Mouse (Mus musculus): ENCODE results near the gene Ufl1.
A peak's percentile ranks its signal among the peaks of the same experiment; 100 is the strongest.
"Not testable (repeated sequence)": the region's sequence is repeated elsewhere in the genome, so short reads cannot be mapped to it uniquely, and the experiment has no call there.

Ufl1 gene

DNA sequence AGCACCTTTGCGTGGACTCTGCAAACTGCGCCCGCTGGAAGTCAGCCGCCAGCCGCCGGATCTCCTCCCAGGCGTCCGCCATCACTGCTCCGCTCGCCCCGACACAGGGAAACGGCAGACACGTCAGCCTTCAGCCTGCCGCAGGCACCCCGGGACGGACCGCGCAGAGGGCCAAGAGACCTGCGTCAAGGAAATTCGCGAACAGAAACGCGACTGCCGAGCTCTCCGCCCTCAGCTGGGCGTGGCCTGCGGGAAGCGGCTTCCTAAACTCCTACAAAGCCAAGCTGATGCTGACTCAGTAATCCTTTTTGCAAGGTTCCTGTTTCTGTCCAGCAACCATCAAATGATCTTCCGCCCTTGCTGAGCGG, at the start of gene Ufl1:
Gene Ufl1, minus strand, starts transcription at position 151 of the 368 bp plus-strand sequence.
- peak; percentile 94 for DNase-seq (ENCODE audit: low read depth, low spot score)

DNA sequence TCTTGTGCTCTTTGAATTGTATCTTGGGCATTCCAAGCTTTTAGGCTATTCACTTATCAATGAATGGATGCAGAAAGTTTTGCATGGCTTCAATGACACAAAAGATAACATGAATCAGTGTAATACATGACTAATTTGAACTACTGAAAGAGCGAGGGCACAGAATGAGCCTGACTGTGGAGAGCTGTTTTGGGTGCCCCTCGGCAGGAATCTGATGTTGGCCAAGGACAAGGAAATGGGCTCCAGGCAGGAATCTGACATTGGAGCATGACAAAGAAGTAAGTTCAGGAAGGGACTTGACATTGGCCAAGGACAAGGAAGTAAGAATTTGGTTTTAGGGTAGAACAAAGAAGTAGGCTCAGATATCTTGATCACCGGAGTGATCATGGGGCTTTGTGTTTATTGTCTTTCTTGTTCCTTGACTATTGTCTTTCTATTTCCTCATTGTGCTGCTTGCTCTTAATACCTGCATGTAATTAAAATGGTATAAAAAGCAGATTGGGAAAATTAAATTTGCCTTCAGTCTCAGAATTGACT, 44.1 kb upstream of the Ufl1 start:
- peak; percentile 81 for DNase-seq (ENCODE audit: low read depth, low spot score)

DNA sequence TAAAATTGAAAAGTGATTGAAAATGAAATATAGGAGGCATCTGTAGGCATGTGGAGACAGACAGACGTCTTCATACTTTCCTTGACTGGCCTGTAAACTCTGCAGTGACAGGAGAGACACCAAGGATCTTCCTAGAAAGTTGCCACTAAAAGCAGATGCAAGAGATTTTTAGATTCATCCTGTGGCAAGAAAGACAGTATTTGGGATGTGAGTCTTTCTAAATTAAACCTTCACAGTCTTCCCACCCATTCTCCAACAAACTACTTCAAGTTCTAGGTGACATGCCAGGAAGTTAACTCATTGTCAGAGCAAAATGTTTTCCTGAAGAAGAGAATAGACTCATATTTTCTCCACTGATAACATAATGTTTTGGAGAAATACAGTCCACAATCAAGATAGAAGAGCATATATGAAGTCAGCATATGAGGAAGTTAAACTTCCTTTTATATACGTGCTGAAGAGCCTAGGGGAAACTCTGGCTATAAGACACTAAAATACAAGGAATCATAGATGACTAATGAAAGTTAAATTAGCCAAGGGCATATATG, 41.1 kb upstream of the Ufl1 start:
- DNase-seq (ENCODE audit: low read depth, low spot score), result no peak

DNA sequence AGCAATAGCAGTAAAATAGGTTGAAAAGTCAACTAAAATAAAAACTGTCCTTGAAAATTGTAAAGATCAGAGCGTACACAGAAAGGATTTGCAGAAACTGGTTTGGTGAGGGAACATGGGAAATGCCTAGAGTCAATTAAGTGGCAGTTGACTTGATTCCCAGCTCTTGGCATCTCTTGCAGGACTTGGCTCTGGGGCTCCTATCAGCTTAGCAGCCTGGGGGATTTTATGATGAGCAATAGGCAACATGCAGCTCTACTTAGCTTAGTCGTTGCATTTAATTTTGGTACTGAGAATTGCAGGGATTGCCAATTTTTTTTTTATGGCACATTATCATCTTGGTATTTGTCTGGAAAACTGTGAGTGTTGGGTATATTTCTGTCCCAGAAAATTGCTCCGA, 32.1 kb upstream of the Ufl1 start:
- DNase-seq (ENCODE audit: low read depth, low spot score), result no peak

DNA sequence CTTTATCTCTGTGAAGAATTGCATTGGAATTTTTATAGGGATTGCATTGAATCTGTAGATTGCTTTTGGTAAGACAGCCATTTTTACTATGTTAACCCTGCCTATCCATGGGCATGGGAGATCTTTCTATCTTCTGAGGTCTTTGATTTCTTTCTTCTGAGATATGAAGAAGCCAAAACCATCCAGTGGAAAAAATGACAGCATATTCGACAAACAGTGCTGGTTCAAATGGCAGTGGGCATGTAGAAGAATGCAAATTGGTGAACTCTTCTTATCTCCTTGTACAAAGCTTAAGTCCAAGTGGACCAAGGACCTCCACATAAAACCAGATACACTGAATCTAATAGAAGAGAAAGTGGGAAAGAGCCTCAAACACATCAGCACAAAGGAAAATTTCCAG, 3.4 kb upstream of the Ufl1 start:
- not testable (repeated sequence) for DNase-seq (ENCODE audit: low read depth, low spot score)

DNA sequence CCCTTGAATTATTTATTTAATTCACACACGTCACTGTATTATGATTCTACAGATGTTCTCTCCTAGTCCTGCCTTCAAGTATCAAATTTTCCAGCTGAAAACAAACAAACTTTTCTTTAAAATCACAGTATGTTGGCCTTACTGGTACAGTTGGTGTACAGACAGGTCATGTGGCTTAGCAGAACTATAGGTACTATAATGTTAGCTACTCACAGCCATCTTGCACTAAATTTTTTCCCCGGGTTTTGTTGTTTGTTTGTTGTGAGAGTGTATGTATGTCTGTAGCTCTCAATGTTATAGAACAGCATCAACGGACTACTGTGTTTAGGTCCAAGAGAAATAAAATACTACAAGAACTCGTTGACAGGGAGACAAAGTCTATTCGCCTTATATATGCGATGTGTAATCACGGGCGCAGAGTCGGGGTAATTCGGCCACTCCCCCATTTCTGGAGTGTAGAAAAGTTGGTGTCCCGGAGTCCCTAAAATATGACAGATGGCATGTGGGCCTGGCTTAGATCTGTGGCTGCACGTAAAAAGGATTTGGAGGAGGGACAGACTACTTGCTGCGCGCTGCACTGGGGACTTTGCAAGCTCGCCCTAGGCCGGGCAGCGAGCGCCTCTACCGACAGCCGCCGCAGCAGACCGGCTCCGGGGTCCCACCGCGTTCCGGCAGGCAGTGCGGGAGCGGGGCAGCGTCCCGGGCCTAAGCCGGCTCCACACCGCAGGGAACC, 517 bp downstream of the Ufl1 start:
- peak; percentile 57 for DNase-seq (ENCODE audit: low read depth, low spot score)

DNA sequence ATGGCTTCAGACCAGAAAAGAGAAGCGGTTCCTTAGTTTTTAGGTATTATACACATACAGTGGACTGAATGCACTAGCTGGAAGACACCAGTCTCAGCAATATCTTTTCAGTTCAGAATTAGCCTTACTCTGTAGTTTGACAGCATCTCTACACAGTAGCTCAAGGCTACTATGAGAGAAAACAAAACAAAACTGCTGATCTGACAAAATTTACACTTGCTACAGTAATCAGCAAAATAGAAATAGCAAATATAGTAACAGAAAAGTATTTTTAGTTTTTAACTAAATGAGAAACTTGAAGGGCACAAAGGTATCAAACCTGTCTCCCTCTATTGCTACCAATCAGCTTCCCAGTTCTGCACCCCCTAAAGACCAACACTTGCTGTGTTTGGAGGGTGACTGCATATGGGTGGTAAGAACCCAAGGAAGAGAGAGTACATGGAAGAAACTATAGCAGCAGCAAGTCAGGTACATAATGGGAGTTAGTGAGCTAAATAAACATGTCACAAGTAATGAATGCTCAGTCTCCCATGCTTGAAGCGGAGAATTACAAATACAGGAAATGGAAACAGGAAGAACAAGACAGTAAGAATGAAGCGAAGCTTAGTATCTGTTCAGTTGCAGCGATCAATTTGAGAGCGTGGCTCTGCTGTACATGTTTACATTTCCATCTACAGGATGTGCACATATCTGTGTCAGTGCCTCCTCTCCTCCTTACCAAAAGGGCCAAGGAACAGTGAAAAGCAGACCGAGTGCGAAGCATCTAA, 8.6 kb downstream of the Ufl1 start:
- DNase-seq (ENCODE audit: low read depth, low spot score), result no peak

DNA sequence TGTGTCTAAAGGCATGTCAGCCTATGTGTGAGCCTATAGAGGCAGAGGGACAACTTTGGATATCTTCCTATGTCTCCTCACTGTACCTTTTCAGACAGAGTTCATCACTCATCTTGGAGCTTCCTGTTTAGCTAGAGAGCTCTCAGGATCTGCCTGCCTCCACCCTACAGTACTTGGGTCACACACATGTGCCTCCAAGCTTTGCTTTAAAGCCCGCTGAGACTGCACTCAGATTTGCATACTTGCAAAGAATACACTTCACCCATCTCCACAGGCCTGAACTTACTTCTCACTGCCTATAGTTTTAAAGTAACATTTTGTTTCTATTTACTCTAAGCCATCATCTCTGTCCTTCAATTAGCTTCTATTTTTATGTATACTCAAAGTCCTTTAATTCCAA, 9.7 kb downstream of the Ufl1 start:
- DNase-seq (ENCODE audit: low read depth, low spot score), result no peak

DNA sequence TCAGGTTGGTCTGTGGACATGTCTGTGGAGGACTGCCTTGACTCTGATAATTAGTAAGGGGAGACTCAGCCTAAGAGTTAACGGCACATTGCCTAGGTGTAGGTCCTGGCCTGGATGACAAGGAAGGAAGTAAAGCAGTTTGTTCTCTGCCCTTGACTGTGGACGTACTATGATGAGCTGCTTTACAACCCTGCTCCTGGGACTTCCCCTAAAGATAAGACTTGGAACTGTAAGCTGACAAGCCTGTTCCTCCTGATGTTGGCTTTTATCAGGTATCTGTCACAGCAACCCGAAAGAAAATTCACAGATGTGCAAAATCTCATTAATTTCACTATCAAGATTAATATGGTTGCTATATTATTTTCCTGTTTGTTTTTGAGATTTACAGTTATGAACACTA, 14.5 kb downstream of the Ufl1 start:
- no peak for DNase-seq (ENCODE audit: low read depth, low spot score)

DNA sequence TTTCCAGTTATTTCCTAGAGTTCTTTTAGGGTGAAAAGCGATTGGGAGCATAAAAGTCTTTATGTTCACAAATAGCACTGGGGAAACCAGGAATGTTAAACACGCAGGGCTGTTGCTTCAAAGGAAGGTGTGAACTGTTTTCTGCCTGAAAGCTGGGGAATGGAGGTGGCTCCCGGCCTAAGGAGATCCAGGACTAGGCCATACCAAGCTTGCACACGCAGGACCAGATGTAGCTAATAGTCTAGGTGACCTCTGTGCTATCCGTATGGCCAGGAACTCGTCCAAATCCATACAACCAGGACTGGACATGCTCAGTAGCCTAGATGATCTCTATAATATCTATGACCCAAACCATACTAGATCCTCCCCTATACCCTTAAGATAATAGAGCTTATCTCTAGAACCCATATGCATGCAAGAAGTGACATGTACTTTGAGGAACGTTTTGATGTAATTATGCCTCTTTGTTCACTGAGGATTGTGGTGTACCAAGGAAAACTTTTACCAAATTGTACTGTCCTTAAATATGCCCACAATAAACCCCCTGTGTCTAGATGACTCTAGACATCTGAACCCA, 23.7 kb downstream of the Ufl1 start:
- no peak for DNase-seq (ENCODE audit: low read depth, low spot score)

DNA sequence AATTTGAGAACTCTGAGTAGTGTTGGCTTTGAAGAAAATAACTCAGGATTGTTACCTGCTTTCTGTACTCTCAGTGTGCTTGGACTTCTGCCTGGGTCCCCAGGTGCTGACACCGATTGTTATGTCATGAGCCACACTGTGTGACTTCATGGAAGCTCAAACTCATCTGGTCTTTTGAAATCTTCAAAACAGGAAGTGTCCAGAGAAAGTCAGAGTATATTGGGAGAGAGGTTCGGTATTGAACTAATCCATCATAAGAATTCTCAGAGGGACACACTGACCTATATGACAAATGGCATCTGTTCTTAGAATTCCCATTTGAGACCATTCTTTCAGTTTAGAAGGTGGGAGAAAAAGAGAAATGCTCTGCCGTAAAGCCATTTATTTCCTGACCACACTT, 38.8 kb downstream of the Ufl1 start, which contains the start of gene Fhl5:
Gene Fhl5, minus strand, starts transcription at position 101 of the 400 bp plus-strand sequence.
- no peak for DNase-seq (ENCODE audit: low read depth, low spot score)

DNA sequence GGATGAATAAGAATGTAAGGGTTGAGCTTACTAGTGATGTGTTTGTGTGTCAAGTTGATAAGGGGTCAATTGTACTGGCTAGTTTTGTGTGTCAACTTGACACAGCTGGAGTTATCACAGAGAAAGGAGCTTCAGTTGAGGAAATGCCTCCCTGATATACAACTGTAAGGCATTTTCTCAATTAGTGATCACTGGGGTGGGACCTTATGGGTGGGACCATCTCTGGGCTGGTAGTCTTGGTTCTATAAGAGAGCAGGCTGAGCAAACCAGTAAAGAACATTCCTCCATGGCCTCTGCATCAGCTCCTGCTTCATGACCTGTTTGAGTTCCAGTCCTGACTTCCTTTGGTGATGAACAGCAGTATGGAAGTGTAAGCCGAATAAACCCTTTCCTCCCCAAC, 46.0 kb downstream of the Ufl1 start:
- not testable (repeated sequence) for DNase-seq (ENCODE audit: low read depth, low spot score)

DNA sequence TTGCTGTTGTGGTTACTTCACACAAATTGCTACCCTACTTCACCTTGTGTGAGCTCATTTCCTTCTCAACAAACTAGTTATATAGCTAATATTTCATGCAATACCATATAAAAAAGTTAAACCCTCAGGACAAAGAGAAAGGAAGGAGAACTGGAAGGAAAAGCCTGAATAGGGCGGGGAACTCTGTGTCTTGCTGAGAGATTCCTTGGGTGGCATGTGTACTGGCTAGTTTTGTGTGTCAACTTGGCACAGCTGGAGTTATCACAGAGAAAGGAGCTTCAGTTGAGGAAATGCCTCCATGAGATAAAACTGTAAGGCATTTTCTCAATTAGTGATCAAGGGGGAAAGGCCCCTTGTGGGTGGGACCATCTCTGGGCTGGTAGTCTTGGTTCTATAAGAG, 47.9 kb downstream of the Ufl1 start:
- DNase-seq (ENCODE audit: low read depth, low spot score), result not testable (repeated sequence)

DNA sequence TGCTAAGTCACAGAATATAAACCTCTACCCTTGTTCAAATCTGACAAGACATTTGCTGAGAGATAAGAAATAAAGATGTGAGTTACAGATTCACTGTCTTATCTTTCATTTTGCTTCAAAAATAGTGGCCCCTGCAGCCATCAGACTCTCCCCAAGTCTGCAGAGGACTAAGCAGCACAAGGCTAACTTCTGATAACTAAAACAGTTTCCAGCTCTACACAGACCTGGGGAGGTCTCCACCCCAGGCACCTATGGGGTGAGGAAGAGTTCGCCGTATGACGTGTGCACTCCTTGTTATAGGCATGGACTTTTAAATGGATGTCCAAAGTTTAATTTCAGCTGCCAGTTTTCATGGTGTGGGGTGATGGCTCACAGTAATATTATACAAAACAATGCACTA, 49.1 kb downstream of the Ufl1 start:
- no peak for DNase-seq (ENCODE audit: low read depth, low spot score)

DNA sequence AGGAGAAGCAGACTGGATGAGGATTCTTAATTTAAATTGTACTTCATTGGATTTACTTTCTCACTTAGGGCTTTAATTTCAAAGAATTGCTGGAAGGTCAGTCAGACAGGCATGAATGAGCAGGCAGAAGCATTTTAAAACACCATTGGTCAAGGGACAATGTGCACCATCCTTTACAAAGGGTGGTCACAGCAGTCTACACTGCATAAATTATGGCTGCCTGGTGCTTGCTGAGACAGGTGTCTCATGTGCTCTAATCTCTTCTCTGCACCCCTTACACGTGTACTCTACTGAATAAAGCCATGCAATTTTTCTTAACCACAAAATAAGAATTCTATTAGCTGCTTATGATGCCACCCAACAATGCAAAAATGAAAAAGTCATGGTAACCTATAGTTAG, 54.1 kb downstream of the Ufl1 start:
- DNase-seq (ENCODE audit: low read depth, low spot score), result no peak

DNA sequence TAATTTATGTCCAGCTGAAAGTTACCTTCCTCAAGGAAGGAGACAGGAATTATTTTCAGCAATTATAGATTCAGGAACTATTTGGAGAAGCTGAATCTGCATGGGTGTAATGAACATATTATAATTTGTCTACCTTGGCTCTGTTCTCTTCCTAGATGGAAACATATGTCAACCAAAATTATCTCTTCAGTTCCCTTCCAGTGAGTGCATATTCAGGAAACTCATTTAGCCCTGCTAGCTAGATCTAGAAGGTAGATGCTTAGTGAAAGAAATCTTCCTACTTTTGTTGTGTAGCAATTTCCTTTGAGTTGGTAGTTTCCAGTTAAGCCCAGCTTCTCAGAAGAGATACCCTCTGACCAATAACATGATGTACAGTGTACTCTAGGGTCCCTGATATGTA, 59.7 kb downstream of the Ufl1 start:
- DNase-seq (ENCODE audit: low read depth, low spot score), result no peak

DNA sequence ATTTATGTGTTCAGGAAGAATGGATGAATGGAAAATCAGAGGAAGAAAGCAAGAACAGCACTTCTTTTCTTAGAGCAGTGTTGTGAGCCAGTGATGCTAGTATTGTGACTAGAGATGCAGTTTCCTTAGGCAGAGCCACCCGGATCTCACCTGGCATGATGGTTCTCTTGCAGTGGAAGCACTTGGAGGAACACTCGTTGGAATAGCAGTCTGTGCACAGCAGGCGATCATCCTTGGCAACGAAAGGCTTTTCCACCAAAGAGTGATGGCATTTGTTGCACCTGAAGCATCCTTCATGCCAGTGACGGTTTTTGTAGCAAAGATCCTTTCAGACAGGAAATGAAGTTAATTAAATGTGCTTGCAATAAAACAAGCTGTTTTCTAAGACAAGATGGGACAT, 68.2 kb downstream of the Ufl1 start:
- DNase-seq (ENCODE audit: low read depth, low spot score), result peak; percentile 2

DNA sequence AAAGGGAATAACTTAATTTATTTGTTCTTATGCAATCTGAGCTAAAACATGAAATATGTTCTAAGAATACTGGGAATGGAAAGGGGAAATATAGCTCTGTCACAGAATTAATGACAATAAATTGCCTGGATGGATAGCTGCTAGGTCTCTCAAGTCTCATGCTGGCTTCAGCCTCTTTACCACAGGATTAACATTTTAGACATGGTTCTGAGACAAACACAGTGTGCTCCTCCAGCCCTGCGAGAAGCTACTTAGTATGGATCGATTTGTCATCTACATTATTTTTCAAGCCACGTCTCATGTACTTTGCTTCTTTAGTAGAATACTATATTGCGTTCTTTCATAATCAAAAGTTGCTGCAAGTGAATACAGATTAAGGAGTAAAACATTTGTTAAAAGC, 75.5 kb downstream of the Ufl1 start:
- DNase-seq (ENCODE audit: low read depth, low spot score), result no peak
